Mouse (Mus musculus): ENCODE results near the gene Tdrd1. TPM values are rescaled to one million over a fixed set of nuclear protein-coding genes. Genes with fewer than 3 reads are reported as not detected.

The Tdrd1 gene
- polyA plus RNA-seq, 1 experiment from 2014 or later, result 1.6 TPM

DNA sequence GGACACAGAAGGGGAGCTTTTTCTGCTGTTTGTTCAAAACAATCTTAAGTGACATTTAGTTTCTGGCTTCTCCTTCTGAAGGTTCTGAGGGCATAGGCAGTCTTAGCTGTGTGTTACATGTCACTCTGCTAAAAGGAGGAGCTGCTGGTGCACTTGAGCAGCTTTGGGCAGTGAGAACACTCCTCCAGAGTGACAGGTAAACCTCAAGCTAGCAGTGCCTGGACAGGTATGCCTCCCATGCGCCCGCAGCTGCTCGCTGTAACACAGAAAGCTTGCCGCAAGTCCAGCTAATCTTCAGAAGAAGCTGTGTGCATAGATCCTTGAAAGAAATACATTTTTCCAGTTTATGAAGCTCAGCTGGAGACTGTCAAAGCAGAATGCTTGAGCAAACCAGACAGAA, 4.2 kb downstream of the Tdrd1 start:
- 52% methylated on average over 4 of the region's 4 CpGs for WGBS
- H3K27me3 ChIP-seq (replicated peaks), result no peaks in the 10 kb centered on the region
- ATAC-seq (ENCODE audit: insufficient read depth, low FRiP score, low read depth), result no peak
- no peaks in the 10 kb centered on the region for H3K9me3 ChIP-seq
- no peaks in the 10 kb centered on the region for H3K36me3 ChIP-seq
- H3K4me1 ChIP-seq, result peaks cover 4% of the 10 kb centered on the region; the same call in 1 of the 2 replicates
- no peak overlapping the region for H3K4me3 ChIP-seq (replicated peaks)
- no peak overlapping the region for H3K9ac ChIP-seq
- H3K4me2 ChIP-seq, result no peak overlapping the region
- no peak overlapping the region for H3K27ac ChIP-seq

DNA sequence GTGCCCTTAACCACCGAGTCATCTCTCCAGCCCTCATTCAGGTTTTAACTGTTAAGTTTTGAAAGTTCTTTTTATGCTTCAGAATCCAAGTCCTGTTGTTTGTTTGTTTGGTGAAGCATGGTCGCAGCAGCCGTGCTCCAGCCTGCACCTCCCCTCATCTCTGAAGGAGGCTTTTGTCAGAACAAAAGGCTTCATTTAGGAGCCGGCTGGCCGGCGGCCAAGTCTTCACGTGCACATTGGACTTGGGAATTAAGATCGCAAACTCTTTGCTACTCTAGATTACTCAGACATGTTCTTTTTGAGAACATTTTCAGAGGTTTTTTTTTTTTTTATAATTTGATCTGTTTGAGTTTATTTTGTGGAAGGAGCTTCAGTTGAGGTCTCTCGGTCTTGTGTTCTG, 9.3 kb downstream of the Tdrd1 start:
- no peak overlapping the region for H3K9ac ChIP-seq
- no peaks in the 10 kb centered on the region for H3K27me3 ChIP-seq (replicated peaks)
- H3K4me1 ChIP-seq, result no peaks in the 10 kb centered on the region
- WGBS, result 46% methylated on average over 9 of the region's 9 CpGs
- no peak for ATAC-seq (ENCODE audit: insufficient read depth, low FRiP score, low read depth)
- H3K4me3 ChIP-seq (replicated peaks), result no peak overlapping the region
- no peaks in the 10 kb centered on the region for H3K9me3 ChIP-seq
- no peak overlapping the region for H3K4me2 ChIP-seq
- H3K36me3 ChIP-seq, result no peaks in the 10 kb centered on the region
- no peak overlapping the region for H3K27ac ChIP-seq

DNA sequence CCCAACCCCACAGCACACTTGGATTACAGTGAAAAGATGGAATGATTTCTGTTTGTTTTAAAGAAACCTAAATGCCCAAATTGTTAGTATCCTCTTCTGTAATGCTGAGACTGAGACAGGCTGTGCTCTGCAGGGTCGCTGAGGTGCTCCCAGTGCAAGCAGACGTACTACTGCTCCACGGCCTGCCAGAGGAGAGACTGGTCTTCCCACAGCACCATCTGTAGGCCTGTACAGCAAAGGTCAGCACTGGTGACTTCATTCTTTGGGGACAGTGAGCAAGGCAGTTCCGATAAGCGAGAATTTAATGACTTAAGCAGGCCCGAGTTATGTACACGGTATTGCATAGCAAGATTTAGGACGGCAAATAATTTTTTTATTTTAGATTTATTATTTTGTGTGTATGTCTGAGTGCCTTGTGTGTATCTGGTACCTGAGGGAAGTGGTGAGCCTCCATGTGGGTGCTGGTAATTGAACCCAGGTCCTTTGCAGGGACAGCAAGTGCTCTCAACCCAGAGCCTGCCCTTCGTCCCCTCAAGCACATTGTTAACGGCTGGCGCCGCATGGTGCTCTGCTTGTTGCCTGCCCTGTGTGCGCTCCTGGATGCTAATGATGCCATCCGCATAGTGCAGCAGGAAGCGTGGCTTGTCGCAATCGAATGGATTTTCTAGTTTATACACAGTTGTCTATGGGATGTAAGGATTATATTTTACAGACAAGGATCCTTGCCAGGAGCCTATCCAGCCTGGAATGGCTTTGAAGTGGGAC, 13.1 kb downstream of the Tdrd1 start:
- Histone ChIP-seq H3K36me3 (no peaks in the 10 kb centered on the region), H3K27me3 (replicated peaks) (no peaks in the 10 kb centered on the region), H3K4me2 (no peak overlapping the region), H3K4me3 (replicated peaks) (no peak overlapping the region), H3K9ac (no peak overlapping the region), H3K9me3 (no peaks in the 10 kb centered on the region), H3K4me1 (no peaks in the 10 kb centered on the region), H3K27ac (no peak overlapping the region)
- no peak for ATAC-seq (ENCODE audit: insufficient read depth, low FRiP score, low read depth)
- WGBS, result 71% methylated on average over 17 of the region's 17 CpGs

DNA sequence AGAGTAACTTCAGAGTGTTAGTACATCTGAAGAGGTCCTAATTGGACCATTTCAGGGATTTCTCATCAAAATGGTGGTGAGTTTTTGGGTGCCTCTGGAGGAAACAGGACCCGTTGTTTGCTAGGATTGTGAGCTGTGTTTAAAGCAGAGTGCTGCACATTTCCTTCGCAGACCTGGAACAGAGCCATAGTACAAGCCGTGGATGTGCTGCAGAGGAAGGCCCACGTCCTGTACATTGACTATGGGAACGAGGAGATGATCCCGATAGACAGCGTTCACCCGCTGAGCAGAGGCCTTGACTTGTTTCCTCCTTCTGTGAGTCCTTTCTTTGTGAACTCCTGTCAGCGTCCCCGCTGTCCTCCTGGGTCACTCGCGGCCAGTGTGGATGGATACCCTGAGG, 17.0 kb downstream of the Tdrd1 start:
- ATAC-seq (ENCODE audit: insufficient read depth, low FRiP score, low read depth), result no peak
- H3K27me3 ChIP-seq (replicated peaks), result no peaks in the 10 kb centered on the region
- 0 out of 2 replicates have a peak, but pooled peaks cover 2% of the 10 kb centered on the region for H3K36me3 ChIP-seq
- no peaks in the 10 kb centered on the region for H3K9me3 ChIP-seq
- H3K4me2 ChIP-seq, result no peak overlapping the region
- no peaks in the 10 kb centered on the region for H3K4me1 ChIP-seq
- WGBS, result 71% methylated on average over 12 of the region's 12 CpGs
- no peak overlapping the region for H3K27ac ChIP-seq
- H3K4me3 ChIP-seq (replicated peaks), result no peak overlapping the region
- no peak overlapping the region for H3K9ac ChIP-seq

DNA sequence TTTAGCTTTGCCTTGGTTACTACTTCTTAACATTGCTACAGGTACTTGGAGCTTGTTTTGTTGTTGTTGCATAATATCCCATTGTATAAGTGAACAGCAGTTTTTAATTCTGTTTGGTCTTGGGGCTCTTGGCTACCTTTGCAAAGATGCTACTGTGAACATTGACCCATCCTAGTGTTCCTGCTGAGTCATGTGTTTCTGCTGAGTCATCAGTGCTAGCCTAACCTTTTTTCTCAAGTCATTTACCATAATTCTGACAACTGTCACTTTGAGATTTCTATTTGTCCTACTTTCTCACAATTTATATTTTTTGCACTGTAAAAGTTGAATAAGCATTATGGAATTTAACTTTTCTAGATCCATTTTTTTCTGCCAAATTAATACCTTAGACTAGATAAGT, 26.6 kb downstream of the Tdrd1 start:
- no peak overlapping the region for H3K4me2 ChIP-seq
- H3K27ac ChIP-seq, result no peak overlapping the region
- no peak overlapping the region for H3K4me3 ChIP-seq (replicated peaks)
- H3K9me3 ChIP-seq, result no peaks in the 10 kb centered on the region
- no peaks in the 10 kb centered on the region for H3K4me1 ChIP-seq
- H3K27me3 ChIP-seq (replicated peaks), result no peaks in the 10 kb centered on the region
- H3K36me3 ChIP-seq, result no peaks in the 10 kb centered on the region
- no peak for ATAC-seq (ENCODE audit: insufficient read depth, low FRiP score, low read depth)
- H3K9ac ChIP-seq, result no peak overlapping the region

DNA sequence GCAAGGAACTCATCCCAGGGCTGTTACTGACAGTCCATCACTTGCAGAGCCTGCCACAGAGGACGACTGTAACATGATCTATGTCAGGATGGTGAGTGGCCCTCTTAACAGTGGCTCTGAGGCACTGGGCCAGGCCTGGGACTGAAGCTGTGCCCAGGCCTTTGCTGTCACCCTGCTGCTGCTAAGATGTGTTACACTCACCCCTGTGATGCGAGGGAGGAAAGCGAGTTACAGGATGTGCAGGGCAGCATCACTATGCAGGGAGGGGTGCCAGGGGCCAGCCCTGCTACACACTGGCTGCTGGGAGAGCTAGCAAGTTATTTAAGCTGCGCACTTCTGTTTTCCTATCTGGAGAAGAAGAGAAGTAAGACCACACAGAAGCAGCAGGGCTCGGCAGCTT, 30.4 kb downstream of the Tdrd1 start:
- H3K4me1 ChIP-seq, result no peaks in the 10 kb centered on the region

DNA sequence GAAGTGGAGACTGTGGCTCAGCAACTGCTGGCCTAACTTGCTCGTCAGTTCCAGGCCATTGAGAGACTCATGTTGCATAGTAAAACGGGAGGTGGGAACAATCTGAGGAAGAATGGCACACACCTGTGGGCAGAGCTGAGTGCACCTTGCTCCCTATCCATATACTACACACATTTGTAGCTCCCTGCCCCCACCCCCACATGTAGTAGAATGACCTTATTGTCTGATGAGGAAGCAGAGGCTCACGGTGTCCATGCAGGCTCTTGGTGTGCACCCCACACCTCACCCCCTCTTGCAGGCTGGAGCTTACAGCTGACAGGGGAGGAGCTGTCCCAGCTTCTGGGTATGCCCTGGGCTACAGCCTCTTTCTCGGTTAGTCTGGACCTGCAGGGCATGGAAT, 41.7 kb downstream of the Tdrd1 start:
- Histone ChIP-seq H3K9me3 (no peaks in the 10 kb centered on the region), H3K27ac (no peak overlapping the region), H3K36me3 (no peaks in the 10 kb centered on the region), H3K4me3 (replicated peaks) (no peak overlapping the region), H3K9ac (no peak overlapping the region), H3K27me3 (replicated peaks) (peaks cover 11% of the 10 kb centered on the region; the same call in 1 of the 2 replicates), H3K4me1 (no peaks in the 10 kb centered on the region), H3K4me2 (no peak overlapping the region)
- ATAC-seq (ENCODE audit: insufficient read depth, low FRiP score, low read depth), result no peak
- 64% methylated on average over 4 of the region's 4 CpGs for WGBS

More for the DNA sequence above, 30.4 kb downstream of the Tdrd1 start:
- no peak overlapping the region for H3K9ac ChIP-seq
- no peak overlapping the region for H3K27ac ChIP-seq
- H3K27me3 ChIP-seq (replicated peaks), result no peaks in the 10 kb centered on the region
- WGBS, result 48% methylated on average over 5 of the region's 5 CpGs
- H3K36me3 ChIP-seq, result no peaks in the 10 kb centered on the region
- H3K9me3 ChIP-seq, result no peaks in the 10 kb centered on the region
- H3K4me3 ChIP-seq (replicated peaks), result no peak overlapping the region
- ATAC-seq (ENCODE audit: insufficient read depth, low FRiP score, low read depth), result no peak
- H3K4me2 ChIP-seq, result no peak overlapping the region

DNA sequence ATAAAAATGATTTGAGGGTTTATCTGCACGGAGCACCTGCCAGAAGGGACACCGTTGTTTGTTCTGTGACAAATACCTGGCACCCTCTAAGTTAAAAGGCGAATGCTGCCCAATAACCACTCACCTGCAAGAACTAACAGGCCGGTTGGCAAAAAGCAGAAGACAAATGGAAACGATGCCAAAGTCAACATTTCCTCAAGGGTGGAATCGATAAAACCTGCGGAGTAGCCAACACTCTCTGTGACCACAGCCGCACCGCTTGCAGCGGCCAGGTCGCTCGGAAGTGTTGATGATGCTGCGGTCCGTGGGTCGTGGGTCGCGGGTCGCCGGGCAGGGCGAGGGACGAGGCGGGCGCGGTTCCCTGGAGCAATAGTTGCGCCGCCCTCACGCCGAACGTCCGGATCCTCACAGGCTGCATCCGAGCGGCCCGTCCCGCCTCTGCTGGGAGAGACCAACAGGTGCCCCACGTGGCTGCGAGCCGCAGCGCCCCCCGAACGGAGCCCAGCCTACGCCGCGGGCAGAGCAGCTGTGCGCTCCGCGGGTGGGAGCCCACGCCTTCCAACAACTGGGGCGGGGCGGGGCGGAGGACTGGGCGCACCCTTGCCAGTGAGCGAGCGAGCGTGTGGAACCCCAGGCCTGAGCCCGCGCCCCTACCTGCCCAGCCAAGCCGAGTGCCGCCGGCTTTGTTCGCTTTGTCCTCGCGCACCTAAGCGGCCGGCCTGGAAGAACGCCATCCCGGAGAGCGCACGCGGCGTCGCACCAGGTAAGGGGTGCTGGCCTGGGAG, 48.0 kb downstream of the Tdrd1 start, which contains the start of gene Vwa2:
Vwa2 (plus strand) TSS at position 434 of the 785 bp plus-strand sequence.
- peak; percentile 68 for ATAC-seq (ENCODE audit: insufficient read depth, low FRiP score, low read depth)
- Histone ChIP-seq H3K27ac (no peak within 1 kb of the TSS), H3K4me1 (peaks cover 13% of the 10 kb centered on the region), H3K36me3 (no peaks in the 10 kb centered on the region), H3K4me2 (peak within 1 kb of the TSS; percentile 99), H3K27me3 (replicated peaks) (peaks cover 36% of the 10 kb centered on the region), H3K4me3 (replicated peaks) (peak within 1 kb of the TSS; percentile 51), H3K9ac (no peak within 1 kb of the TSS), H3K9me3 (no peaks in the 10 kb centered on the region)
- 2% methylated on average over 70 of the region's 71 CpGs for WGBS

DNA sequence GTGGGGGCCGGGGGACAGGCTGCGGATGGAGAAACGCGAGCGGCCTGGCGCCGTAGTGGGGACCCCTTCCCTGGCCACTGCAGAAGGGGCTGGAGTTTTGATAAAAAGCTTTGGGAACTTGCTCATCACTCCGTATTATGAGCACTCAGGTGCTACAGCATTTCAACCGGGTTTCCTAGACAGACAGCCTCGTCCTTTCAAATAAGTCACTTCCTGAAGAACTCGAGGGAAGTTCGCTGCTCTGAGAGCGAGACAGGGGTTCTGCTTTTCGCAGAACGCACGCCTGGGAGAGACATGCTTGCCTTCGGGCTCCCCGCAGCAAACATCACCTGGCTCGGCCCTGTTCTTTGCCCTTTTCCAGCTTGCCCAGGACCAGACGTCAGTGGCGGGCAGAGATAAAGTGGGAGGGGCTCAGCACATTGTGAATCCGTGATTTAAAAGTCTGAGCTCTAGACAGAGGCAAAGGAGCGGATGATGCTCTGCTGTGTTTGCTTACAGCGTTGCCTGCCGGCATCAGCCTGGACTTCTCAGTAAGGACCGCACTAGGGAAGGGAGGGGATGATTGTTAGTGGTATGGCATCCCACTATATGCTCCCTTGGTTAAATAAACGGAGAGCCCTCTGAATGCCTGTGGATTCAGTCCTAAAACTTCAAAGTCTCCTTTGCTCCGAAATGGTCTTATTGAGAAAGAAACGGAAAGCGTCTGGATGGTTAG, 48.7 kb downstream of the Tdrd1 start:
- no peak overlapping the region for H3K9ac ChIP-seq
- H3K36me3 ChIP-seq, result no peaks in the 10 kb centered on the region
- peaks cover 13% of the 10 kb centered on the region for H3K4me1 ChIP-seq
- H3K4me2 ChIP-seq, result peak overlapping the region; percentile 99
- peak overlapping the region; percentile 51 for H3K4me3 ChIP-seq (replicated peaks)
- WGBS, result 8% methylated on average over 30 of the region's 30 CpGs
- H3K27me3 ChIP-seq (replicated peaks), result peaks cover 36% of the 10 kb centered on the region
- H3K27ac ChIP-seq, result no peak overlapping the region
- ATAC-seq (ENCODE audit: insufficient read depth, low FRiP score, low read depth), result no peak
- H3K9me3 ChIP-seq, result no peaks in the 10 kb centered on the region

DNA sequence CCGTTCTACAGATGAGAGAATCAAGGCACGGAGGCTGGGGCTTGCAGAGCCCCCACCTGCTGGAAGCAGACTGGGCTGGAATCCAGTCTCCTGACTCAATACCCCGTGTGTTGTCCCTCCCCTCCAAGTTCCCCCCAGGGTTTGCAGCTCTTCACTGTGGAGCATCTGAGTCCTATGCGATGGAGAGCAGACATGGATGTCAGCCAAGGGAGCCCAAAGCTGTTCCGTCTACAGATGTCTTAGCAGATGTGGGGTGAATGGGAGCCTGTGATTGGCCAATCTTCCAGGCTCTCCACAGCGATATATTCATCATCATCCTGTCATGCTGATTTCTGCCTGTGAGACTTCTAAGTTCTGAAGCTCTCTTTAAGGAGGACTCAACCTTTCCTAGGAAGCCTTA, 51.4 kb downstream of the Tdrd1 start:
- no peaks in the 10 kb centered on the region for H3K36me3 ChIP-seq
- no peaks in the 10 kb centered on the region for H3K9me3 ChIP-seq
- peak; percentile 19; the same call in 1 of the 2 replicates for ATAC-seq (ENCODE audit: insufficient read depth, low FRiP score, low read depth)
- WGBS, result 46% methylated on average over 6 of the region's 6 CpGs
- no peak overlapping the region for H3K27ac ChIP-seq
- no peak overlapping the region for H3K9ac ChIP-seq
- H3K4me2 ChIP-seq, result no peak overlapping the region
- H3K4me1 ChIP-seq, result peaks cover 13% of the 10 kb centered on the region
- H3K27me3 ChIP-seq (replicated peaks), result peaks cover 28% of the 10 kb centered on the region
- H3K4me3 ChIP-seq (replicated peaks), result no peak overlapping the region

DNA sequence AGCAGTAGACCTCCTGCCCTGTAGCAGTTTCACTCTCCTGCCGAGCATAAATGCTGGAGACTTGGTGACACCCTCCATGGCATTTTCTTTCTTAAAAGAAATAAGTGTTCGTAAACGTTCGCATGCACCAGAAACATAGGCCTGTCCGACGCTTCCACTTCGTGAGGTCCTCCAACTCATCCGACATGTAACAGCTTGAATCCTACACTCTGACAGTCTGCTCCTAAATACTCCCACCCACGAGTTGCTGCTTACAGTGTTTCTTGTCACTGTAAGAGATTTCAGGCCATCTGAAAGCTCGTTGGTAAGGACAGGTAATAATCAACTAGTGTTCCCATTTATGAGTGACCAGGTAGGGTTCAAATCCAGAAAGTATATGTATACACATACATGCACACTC, 61.9 kb downstream of the Tdrd1 start:
- Histone ChIP-seq H3K4me3 (replicated peaks) (no peak overlapping the region), H3K4me1 (peaks cover 17% of the 10 kb centered on the region), H3K9me3 (no peaks in the 10 kb centered on the region), H3K27me3 (replicated peaks) (no peaks in the 10 kb centered on the region), H3K36me3 (no peaks in the 10 kb centered on the region), H3K9ac (no peak overlapping the region), H3K4me2 (no peak overlapping the region), H3K27ac (peak overlapping the region; percentile 44)
- ATAC-seq (ENCODE audit: insufficient read depth, low FRiP score, low read depth), result no peak
- WGBS, result 49% methylated on average over 10 of the region's 10 CpGs

DNA sequence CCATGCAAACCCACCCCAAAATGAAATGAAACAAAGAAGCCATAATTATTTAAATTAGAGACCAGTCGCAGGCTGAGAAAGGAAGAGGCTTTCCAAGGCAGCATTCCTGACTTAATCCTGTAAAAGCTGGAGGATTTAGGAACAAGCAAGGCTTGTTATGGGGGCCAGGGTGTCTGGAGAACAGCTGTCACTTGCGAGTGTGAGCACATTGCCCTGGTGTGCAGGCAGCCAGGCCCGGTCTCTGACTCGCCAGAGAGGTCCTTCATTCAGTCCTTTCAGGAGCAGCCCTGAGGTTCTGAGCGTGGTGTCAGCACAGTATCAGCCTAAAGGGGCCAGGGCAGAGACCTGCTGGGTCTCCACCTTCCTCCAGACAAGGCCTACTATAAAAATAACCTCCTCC, 62.6 kb downstream of the Tdrd1 start:
- no peaks in the 10 kb centered on the region for H3K27me3 ChIP-seq (replicated peaks)
- no peak overlapping the region for H3K4me3 ChIP-seq (replicated peaks)
- peak overlapping the region; percentile 60; the same call in 1 of the 2 replicates for H3K27ac ChIP-seq
- H3K4me2 ChIP-seq, result no peak overlapping the region
- no peak for ATAC-seq (ENCODE audit: insufficient read depth, low FRiP score, low read depth)
- no peaks in the 10 kb centered on the region for H3K9me3 ChIP-seq
- WGBS, result 32% methylated on average over 5 of the region's 5 CpGs
- H3K36me3 ChIP-seq, result no peaks in the 10 kb centered on the region
- no peak overlapping the region for H3K9ac ChIP-seq
- H3K4me1 ChIP-seq, result peaks cover 13% of the 10 kb centered on the region

Measured in stomach, embryonic 15.5 days (tissue).